Mouse (Mus musculus) liver, embryonic 16.5 days (tissue): ENCODE data around the gene Pappa. TPM values are rescaled to one million over a fixed set of nuclear protein-coding genes. Genes with fewer than 3 reads are reported as not detected.

Source experiments
- ATAC-seq: fragments of 200-750 bp; cut with Nextera tagmentation; 2 replicates; pipeline ENCODE4 v1.8.0; 2017; ENCODE audit warnings: low read depth, mild to moderate bottlenecking, moderate number of reproducible peaks, moderate library complexity
- H3K27ac ChIP-seq: fragments of 300-500 bp; sonication (generic); 2 replicates; pipeline ENCODE4 v1.5.1; 2014; ENCODE audit warnings: mild to moderate bottlenecking, low read length
- H3K27me3 ChIP-seq: fragments of 300-500 bp; sonication (generic); 2 replicates; pipeline ENCODE4 v1.6.1; 2014; ENCODE audit warnings: low read depth, low read length, mixed read lengths; ENCODE audit not compliant: control insufficient read depth, insufficient read depth
- H3K36me3 ChIP-seq: fragments of 300-500 bp; sonication (generic); 2 replicates; pipeline ENCODE4 v1.6.1; 2014; ENCODE audit warnings: mild to moderate bottlenecking; ENCODE audit not compliant: control insufficient read depth, insufficient read depth
- H3K4me1 ChIP-seq: fragments of 300-500 bp; sonication (generic); 2 replicates; pipeline ENCODE4 v1.6.1; 2014; ENCODE audit warnings: low read depth, low read length, mixed read lengths; ENCODE audit not compliant: control insufficient read depth
- H3K4me2 ChIP-seq: fragments of 300-500 bp; sonication (generic); 2 replicates; pipeline ENCODE4 v1.6.1; 2014; ENCODE audit warnings: low read depth, low read length, mixed read lengths
- H3K4me3 ChIP-seq: fragments of 300-500 bp; sonication (generic); 2 replicates; pipeline ENCODE4 v1.5.1; 2014; ENCODE audit warnings: low read depth, mild to moderate bottlenecking, low read length
- H3K9ac ChIP-seq: fragments of 300-500 bp; sonication (generic); 2 replicates; pipeline ENCODE4 v1.6.1; 2014; ENCODE audit warnings: low read depth, low read length
- H3K9me3 ChIP-seq: fragments of 300-500 bp; sonication (generic); replicated peaks from 2 replicates; pipeline ENCODE4 v1.6.1; 2016; ENCODE audit warnings: low read length; ENCODE audit not compliant: control insufficient read depth
- WGBS: fragments of 180-500 bp; shearing (Covaris S2); extraction: QIAGEN DNeasy Blood & Tissue Kit; methylation state at CpG from one replicate; pipeline ENCODE4 v1.1.7; 2014; ENCODE audit not compliant: insufficient replicate concordance; 5-methylcytosine and 5-hydroxymethylcytosine counted together
- polyA plus RNA-seq: library from polyadenylated mRNA; unstranded; fragments of >200 nt; fragmentation: Nextera tagmentation; extraction: Ambion mirVana; gene quantifications from 2 replicates; pipeline ENCODE4 v1.2.1, GENCODE M21; 2015

The Pappa gene
- polyA plus RNA-seq, 1 experiment from 2014 or later = 0.05 TPM

- no peak for ATAC-seq
- H3K27ac ChIP-seq = no peak overlapping the region
- no peaks in the 10 kb centered on the region for H3K27me3 ChIP-seq
- 48% methylated on average over 6 of the region's 6 CpGs for WGBS
- H3K9me3 ChIP-seq = no peaks in the 10 kb centered on the region
- no peak overlapping the region for H3K4me2 ChIP-seq
- no peaks in the 10 kb centered on the region for H3K36me3 ChIP-seq
- H3K4me1 ChIP-seq = no peaks in the 10 kb centered on the region
- no peak overlapping the region for H3K4me3 ChIP-seq
- H3K9ac ChIP-seq = no peak overlapping the region
Measured at GRCm38 (mm10) chr4:65402836-65403634, 279.1 kb downstream of the Pappa start.
